Mouse (Mus musculus) c-Kit-positive CD71-positive TER-119-positive erythroid progenitor cells, embryonic 14.5 days (primary cell): ENCODE results near the gene Dnase1l3.

Source experiments
- DNase-seq: peaks from one replicate; pipeline ENCODE4 v3.0.0-alpha.2; 2013; ENCODE audit warnings: low spot score

Gene Dnase1l3

GRCm38 (mm10) chr14:7934166-7934565 is 60.2 kb downstream of the Dnase1l3 start:
- no peak for DNase-seq

GRCm38 (mm10) chr14:7932151-7932550 is 62.2 kb downstream of the Dnase1l3 start:
- no peak for DNase-seq

- no peak for DNase-seq
Observed at GRCm38 (mm10) chr14:7929029-7929428, 65.3 kb downstream of the Dnase1l3 start.

DNA sequence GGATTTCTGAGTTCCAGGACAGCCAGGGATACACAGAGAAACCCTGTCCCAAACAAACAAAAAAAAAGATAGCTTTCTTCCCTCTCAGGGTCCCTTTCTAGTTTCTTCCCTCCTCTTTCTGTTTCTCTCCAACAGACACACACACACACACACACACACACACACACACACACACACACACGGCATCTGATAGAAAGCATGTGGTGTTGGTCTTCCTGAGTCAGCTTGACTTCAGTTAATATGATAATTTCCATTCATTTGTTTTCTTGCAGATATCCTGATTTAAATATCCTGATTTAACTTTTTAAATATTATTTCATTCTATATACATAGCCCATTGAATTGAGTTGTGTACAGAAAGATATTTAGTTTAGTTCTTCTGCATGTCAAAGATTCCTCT is 66.0 kb downstream of the Dnase1l3 start:
- DNase-seq: no peak

GRCm38 (mm10) chr14:7923635-7924034 is 70.7 kb downstream of the Dnase1l3 start:
- no peak for DNase-seq

- no peak for DNase-seq
Observed at GRCm38 (mm10) chr14:7921459-7921858, 72.9 kb downstream of the Dnase1l3 start.

DNA sequence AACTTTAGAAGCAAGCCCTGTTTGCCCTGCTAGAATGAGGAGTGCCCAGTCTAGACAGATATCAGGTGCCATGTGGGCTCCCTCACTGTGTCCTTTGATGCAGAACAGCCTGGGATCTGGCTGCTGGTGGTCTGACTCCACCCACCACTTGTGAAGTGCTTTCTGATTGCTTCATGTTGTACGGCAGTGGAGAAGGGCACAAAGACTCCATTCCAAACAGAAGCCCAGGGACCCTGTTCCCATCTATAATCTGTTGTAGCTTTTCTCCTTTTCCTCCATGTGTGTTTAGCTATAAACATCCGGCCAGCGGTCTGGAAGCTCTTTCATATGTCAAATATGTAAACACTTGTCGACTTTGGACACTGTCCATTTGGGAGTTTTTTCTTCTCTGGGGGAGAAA is 74.5 kb downstream of the Dnase1l3 start:
- DNase-seq: no peak

- no peak for DNase-seq
Observed at GRCm38 (mm10) chr14:7919309-7919708, 75.1 kb downstream of the Dnase1l3 start.

DNA sequence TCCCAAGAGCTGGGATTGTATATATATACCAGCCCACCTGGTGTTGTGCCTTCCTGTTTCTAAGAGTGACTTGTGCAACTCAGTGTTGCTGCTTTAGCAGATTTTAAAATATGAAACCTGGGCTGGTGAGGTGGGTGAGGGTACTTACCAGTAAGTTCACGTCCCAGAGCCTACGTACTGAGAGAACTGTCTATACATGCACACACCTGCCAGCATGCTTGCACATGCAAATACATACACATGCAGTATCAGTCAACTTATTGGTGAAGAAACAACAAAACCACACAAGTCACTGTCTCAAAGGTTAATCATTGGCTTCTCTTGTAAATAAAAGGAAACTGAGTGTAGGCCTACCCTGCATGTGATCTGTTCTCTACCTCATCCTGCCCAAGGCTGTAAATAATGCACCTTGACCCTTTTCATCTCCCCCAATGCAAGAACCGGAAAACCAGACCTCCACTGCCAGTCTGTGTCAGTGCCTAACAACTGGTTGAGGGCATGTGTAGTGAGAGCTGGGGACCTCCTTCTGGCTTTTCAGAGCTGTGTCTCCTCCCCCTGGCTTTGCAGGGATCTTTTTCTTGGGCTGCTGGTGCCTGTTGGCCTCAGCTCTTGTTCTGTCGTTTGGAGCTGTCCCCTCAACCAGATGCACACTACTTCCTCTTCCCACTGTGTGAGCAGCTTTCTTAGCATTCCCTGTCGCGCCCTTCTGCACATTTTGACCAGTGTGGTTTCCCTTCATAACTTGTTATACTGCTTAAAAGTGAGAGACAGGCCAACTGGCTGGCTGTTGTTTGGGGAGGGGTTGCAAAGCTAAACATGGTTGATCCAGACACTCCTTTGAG is 76.0 kb downstream of the Dnase1l3 start:
- DNase-seq: no peak
